Mouse (Mus musculus) embryonic facial prominence, embryonic 10.5 days (tissue): ENCODE data around the gene Pus7. TPM values are rescaled to one million over a fixed set of nuclear protein-coding genes. Genes with fewer than 3 reads are reported as not detected.

ENCODE experiments used
- DNase-seq: peaks from one replicate; pipeline ENCODE4 v3.0.0-alpha.2; 2017; ENCODE audit warnings: low spot score
- H3K27ac ChIP-seq: fragments of 300-500 bp; sonication (generic); replicated peaks from 2 replicates; pipeline ENCODE4 v1.5.1; 2016; ENCODE audit warnings: mild to moderate bottlenecking
- H3K27me3 ChIP-seq: fragments of 300-500 bp; sonication (generic); replicated peaks from 2 replicates; pipeline ENCODE4 v1.6.1; 2016; ENCODE audit warnings: low read depth, mild to moderate bottlenecking; ENCODE audit not compliant: poor library complexity, severe bottlenecking
- H3K36me3 ChIP-seq: fragments of 300-500 bp; sonication (generic); replicated peaks from 2 replicates; pipeline ENCODE4 v1.6.1; 2016; ENCODE audit warnings: mild to moderate bottlenecking, moderate library complexity
- H3K4me1 ChIP-seq: fragments of 300-500 bp; sonication (generic); 2 replicates; pipeline ENCODE4 v1.6.1; 2016
- H3K4me3 ChIP-seq: fragments of 300-500 bp; sonication (generic); 2 replicates; pipeline ENCODE4 v1.5.1; 2016; ENCODE audit warnings: mild to moderate bottlenecking, moderate library complexity
- H3K9me3 ChIP-seq: fragments of 300-500 bp; sonication (generic); 2 replicates; pipeline ENCODE4 v1.6.1; 2016; ENCODE audit warnings: mild to moderate bottlenecking
- WGBS: fragments of 180-500 bp; shearing (Covaris S2); methylation state at CpG from one replicate; pipeline ENCODE4 v1.1.7; 2016; 5-methylcytosine and 5-hydroxymethylcytosine counted together
- polyA plus RNA-seq: library from polyadenylated mRNA; unstranded; fragments of >200 nt; fragmentation: Nextera tagmentation; extraction: Ambion mirVana; gene quantifications from 2 replicates; pipeline ENCODE4 v1.2.1, GENCODE M21; 2016

The Pus7 gene
- polyA plus RNA-seq, 1 experiment from 2014 or later = 42.9 TPM

DNA sequence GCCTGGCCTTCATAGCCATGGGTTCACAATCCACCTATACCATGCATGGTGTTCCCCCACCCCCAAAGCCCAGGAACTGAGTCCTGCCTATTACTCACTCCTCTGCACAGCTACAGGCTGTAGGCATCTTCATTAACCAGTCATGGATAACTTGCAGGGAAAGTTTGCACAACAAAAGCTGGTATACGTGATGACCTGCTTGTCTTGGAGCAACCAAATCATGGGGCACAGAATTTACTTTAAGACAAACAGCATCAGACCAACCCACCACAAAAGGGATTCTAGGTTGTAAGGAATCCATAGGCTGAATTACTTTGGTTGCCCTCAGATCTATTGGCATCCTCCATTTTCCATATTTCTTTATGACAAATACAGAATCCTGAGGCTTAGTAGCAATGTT, 86.1 kb downstream of the Pus7 start:
- Histone ChIP-seq H3K27me3 (no peaks in the 10 kb centered on the region), H3K4me3 (no peak overlapping the region), H3K4me1 (no peaks in the 10 kb centered on the region), H3K9me3 (peaks cover 58% of the 10 kb centered on the region), H3K27ac (no peak overlapping the region), H3K36me3 (peaks cover 71% of the 10 kb centered on the region)
- DNase-seq = no peak
- 98% methylated on average over 1 of the region's 1 CpGs for WGBS

Other genes starting within 250 kb of the Pus7 start
- 48.5 and 57.1 TPM in 2 replicates for gene Srpk2, start 99.1 kb downstream of the Pus7 start, polyA plus RNA-seq
- gene Rint1, start 4.0 kb upstream of the Pus7 start, polyA plus RNA-seq = 36.4 and 36.5 TPM in 2 replicates
- 147 and 150 TPM in 2 replicates for gene Tomm7, start 60.5 kb upstream of the Pus7 start, polyA plus RNA-seq
- gene Fam126a, start 247.0 kb upstream of the Pus7 start, polyA plus RNA-seq = 25.9 and 26.9 TPM in 2 replicates